Mouse (Mus musculus) ovary, adult 10 weeks (tissue): Measurements from ENCODE around the gene Grhl3. TPM values are rescaled to one million over a fixed set of nuclear protein-coding genes. Genes with fewer than 3 reads are reported as not detected.

Experiments
- polyA plus RNA-seq: library from polyadenylated mRNA; stranded (reverse); fragments of 350-450 nt; fragmentation: Illumina TruSeq; extraction: RNeasy Lipid Tissue Mini Kit (QIAGEN cat#74804); gene quantifications from one replicate; pipeline ENCODE4 v1.2.3, GENCODE M21; 2014

The Grhl3 gene
- 0.26 TPM for polyA plus RNA-seq

DNA sequence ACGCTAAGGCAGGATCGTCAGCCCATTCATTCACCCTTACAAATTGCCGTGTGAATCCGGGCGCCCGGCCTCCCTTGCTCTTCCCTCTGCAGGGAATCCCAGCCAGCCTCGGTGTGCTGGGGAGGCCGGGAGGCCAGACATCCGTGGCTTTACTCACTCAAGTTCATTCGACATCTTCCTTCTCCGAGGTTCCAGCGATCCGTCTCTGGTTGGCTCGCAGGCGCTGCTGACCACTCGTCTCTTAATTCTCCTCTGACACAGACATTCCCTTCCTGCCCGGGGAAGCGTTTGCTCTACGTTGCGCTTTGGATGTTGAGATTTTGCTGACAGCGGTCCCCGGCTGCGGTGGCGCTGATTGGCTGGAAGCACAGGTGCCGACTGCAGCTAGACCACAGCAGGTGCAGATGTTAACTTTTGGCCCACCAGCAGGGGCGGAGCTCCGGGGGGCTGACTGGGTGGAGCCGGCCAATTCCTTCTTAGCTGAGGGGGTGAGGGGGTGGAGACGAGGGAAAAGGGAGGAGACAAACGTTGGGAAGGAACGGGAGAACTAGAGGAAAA is at the start of gene Grhl3:
Gene Grhl3, minus strand, starts transcription at position 380 of the 558 bp plus-strand sequence.

DNA sequence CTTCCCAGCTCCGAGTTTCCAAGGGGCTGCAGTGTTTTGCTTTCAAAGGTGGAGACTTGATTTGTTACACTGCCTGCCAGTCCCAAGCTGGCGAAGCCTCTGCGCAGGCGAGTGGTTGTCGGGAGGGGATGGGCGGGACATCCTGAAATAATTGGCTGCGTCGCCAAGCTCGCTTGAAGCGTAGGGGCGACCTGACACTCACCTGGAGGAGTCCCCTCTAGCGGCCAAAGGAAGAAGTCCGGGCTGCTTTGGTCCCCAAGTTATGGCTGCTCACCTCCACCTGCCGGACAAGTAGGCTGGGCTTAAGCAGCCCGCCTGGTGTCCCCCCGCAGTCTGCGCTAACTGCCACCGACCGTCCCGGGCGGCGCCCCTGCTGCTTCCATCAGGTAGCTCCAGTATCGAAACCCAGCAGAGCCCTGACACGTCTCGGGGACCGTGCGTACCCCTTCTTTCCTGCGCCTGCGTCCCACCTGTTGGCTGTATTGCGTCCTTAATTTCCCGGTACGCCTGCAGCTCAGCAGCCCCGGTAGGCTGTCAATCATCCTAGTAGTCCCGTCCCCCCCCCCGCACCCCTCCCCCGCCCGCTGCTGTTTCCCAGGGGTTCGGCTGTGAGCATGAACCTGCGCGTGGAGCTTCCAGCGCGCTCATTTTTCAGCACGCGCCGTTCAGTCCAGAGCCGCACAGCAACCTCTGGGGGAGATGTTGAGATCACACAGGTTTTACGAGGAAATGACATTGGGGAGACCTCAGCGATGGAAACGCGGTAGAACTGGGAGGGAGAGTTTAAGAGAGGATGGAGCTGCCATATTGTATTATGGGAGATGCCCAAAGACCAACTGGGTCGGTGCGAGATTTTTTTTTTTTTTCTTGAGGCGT is 78.7 kb downstream of the Grhl3 start, which contains the start of the genes Stpg1 and Nipal3:
Gene Stpg1, plus strand, starts transcription at position 270 of the 876 bp plus-strand sequence.
Gene Nipal3, minus strand, starts transcription at position 518 of the 876 bp plus-strand sequence.

Other genes with a start within 250 kb of the Grhl3 start
- gene Srrm1, start 220.3 kb downstream of the Grhl3 start, polyA plus RNA-seq: 376 TPM
- not detected for gene Ncmap, start 175.4 kb downstream of the Grhl3 start, polyA plus RNA-seq
- 10.7 TPM for gene Rcan3, start 139.8 kb downstream of the Grhl3 start, polyA plus RNA-seq
- not detected for gene Stpg1, start 78.8 kb downstream of the Grhl3 start, polyA plus RNA-seq
- gene Nipal3, start 78.6 kb downstream of the Grhl3 start, polyA plus RNA-seq: 2.6 TPM
- gene Ifnlr1, start 112.7 kb upstream of the Grhl3 start, polyA plus RNA-seq: 0.57 TPM
- gene Il22ra1, start 154.5 kb upstream of the Grhl3 start, polyA plus RNA-seq: not detected
- not detected for gene Myom3, start 186.1 kb upstream of the Grhl3 start, polyA plus RNA-seq